8 mouse cellular contexts compared by ENCODE assay signal in the genomic region with DNA sequence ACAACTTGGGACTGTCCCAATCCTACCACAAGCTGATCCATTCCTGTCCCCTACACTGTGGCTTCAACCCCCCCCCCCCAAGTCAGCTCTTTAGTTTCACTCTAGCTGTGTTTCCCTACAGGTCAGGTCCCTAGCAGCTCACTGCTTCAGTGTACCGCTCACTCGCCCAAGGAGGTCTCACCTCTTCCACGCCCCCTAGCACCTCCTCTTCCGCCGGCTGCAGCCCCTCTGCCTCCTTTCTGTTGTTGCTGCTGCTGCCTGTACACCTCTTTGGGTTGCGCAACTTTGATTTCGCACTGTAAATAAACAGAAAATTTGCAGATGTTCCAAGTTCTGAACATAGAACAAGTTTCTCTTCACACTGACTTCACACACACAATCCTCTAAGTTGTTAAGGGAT. TPM values are rescaled to one million over a fixed set of nuclear protein-coding genes. Genes with fewer than 3 reads are reported as not detected.
DNase-seq lines count a peak whose midpoint lies in the region; ATAC-seq and TF ChIP-seq lines count a peak whose summit lies in the region.

No protein-coding gene starts in this region.

- WGBS in hindbrain, embryonic 11.5 days = 33% methylated on average over 7 of the region's 7 CpGs
- 6% methylated on average over 7 of the region's 7 CpGs for WGBS in lung, embryonic 16.5 days
- 30% methylated on average over 7 of the region's 7 CpGs for WGBS in thymus, adult 2 months

- H3K4me1 ChIP-seq in ES-E14 (ENCODE audit: control insufficient read depth in 2 of 2, insufficient read depth in 2 of 2, low read length in 2 of 2, poor library complexity in 1 of 2) = peaks cover 3 to 4% of the 10 kb centered on the region in 2 experiments; a peak in 1 of 4 replicates
- H3K4me1 ChIP-seq in hindbrain, embryonic 11.5 days (replicated peaks; ENCODE audit: control insufficient read depth, insufficient read depth, low read length) = peaks cover 2% of the 10 kb centered on the region
- H3K4me1 ChIP-seq in lung, embryonic 16.5 days (replicated peaks; ENCODE audit: control insufficient read depth, insufficient read depth, low read length) = peaks cover 23% of the 10 kb centered on the region
- H3K4me1 ChIP-seq in thymus, adult 2 months (replicated peaks; ENCODE audit: control insufficient read depth, insufficient read depth, low read length) = peaks cover 6% of the 10 kb centered on the region

- in situ Hi-C loops in ES-E14 (cut with MboI; ENCODE audit: low sequenced_read_pairs in 2 of 2, unreplicated experiment in 2 of 2) = no loop called here

- TF ChIP-seq CTCF in thymus, adult 2 months (IDR thresholded peaks at IDR 0.05; ENCODE audit: borderline replicate concordance, control insufficient read depth, extremely low read depth, insufficient read depth, low read length, poor library complexity) = no peak

- DNase-seq in adrenal gland, postnatal 14 days = peak; percentile 41
- DNase-seq in adrenal gland, postnatal 4 days (ENCODE audit: low spot score in 2 of 2) = no peak
- no peak for DNase-seq in ES-E14 (ENCODE audit: low read depth, low spot score)
- peak; percentile 38 for DNase-seq in hindbrain, embryonic 11.5 days (ENCODE audit: low spot score)
- DNase-seq in thymus, adult 2 months = peak; percentile 41
- no peak for DNase-seq in layer of hippocampus, postnatal 10 days (ENCODE audit: low spot score in 2 of 2)
- no peak for DNase-seq in cerebellum, adult 18-20 months

- no peaks in the 10 kb centered on the region for H3K9me3 ChIP-seq in ES-E14 (ENCODE audit: control insufficient read depth, insufficient read depth, low read depth, low read length)
- H3K9me3 ChIP-seq in hindbrain, embryonic 11.5 days (ENCODE audit: control insufficient read depth, low read length) = no peaks in the 10 kb centered on the region
- no peaks in the 10 kb centered on the region for H3K9me3 ChIP-seq in lung, embryonic 16.5 days (ENCODE audit: control insufficient read depth, low read length)

- peak overlapping the region; percentile 33; the same call in 1 of the 2 replicates for H3K9ac ChIP-seq in ES-E14 (ENCODE audit: insufficient read depth, low read depth, low read length, poor library complexity, severe bottlenecking)
- H3K9ac ChIP-seq in hindbrain, embryonic 11.5 days (ENCODE audit: low read depth, low read length) = no peak overlapping the region
- peak overlapping the region; percentile 57 for H3K9ac ChIP-seq in lung, embryonic 16.5 days (ENCODE audit: low read length)

- no peak overlapping the region for H3K27ac ChIP-seq in ES-E14 (ENCODE audit: insufficient read depth, low read depth, low read length, poor library complexity, severe bottlenecking)
- no peak overlapping the region for H3K27ac ChIP-seq in hindbrain, embryonic 11.5 days (ENCODE audit: low read depth, low read length)
- no peak overlapping the region for H3K27ac ChIP-seq in lung, embryonic 16.5 days (ENCODE audit: low read length)
- H3K27ac ChIP-seq in thymus, adult 2 months (ENCODE audit: control insufficient read depth, insufficient read depth, low read length) = no peak overlapping the region

- no peak for TF ChIP-seq POLR2A in thymus, adult 2 months (IDR thresholded peaks at IDR 0.05; ENCODE audit: control insufficient read depth, extremely low read depth, insufficient read depth, low read length, poor library complexity)

- H3K4me2 ChIP-seq in hindbrain, embryonic 11.5 days (replicated peaks; ENCODE audit: low read depth, low read length) = peak overlapping the region; percentile 91
- H3K4me2 ChIP-seq in lung, embryonic 16.5 days (ENCODE audit: low read depth, low read length) = peak overlapping the region; percentile 98

- no peaks in the 10 kb centered on the region for H3K27me3 ChIP-seq in hindbrain, embryonic 11.5 days (ENCODE audit: control insufficient read depth, insufficient read depth, low read length)
- no peaks in the 10 kb centered on the region for H3K27me3 ChIP-seq in lung, embryonic 16.5 days (ENCODE audit: control insufficient read depth, insufficient read depth, low read depth, low read length)
- no peaks in the 10 kb centered on the region for H3K27me3 ChIP-seq in thymus, adult 2 months (ENCODE audit: control insufficient read depth, insufficient read depth, low read length)

- peak overlapping the region; percentile 89 to 96 for H3K4me3 ChIP-seq in ES-E14 (ENCODE audit: insufficient read depth in 1 of 2, low read depth in 1 of 2, low read length in 2 of 2, poor library complexity in 1 of 2, severe bottlenecking in 1 of 2)
- H3K4me3 ChIP-seq in hindbrain, embryonic 11.5 days (ENCODE audit: low read depth, low read length) = peak overlapping the region; percentile 97
- peak overlapping the region; percentile 93 for H3K4me3 ChIP-seq in lung, embryonic 16.5 days (ENCODE audit: low read length)
- H3K4me3 ChIP-seq in thymus, adult 2 months (ENCODE audit: control insufficient read depth, insufficient read depth, low read length) = no peak overlapping the region

- peaks cover 31% of the 10 kb centered on the region for H3K36me3 ChIP-seq in ES-E14 (ENCODE audit: control insufficient read depth, insufficient read depth, low read length, poor library complexity, severe bottlenecking)
- peaks cover 13% of the 10 kb centered on the region; the same call in 1 of the 2 replicates for H3K36me3 ChIP-seq in hindbrain, embryonic 11.5 days (ENCODE audit: control insufficient read depth, insufficient read depth, low read length)
- H3K36me3 ChIP-seq in lung, embryonic 16.5 days (ENCODE audit: control insufficient read depth, insufficient read depth, low read length) = peaks cover 37% of the 10 kb centered on the region
- peaks cover 39% of the 10 kb centered on the region for H3K36me3 ChIP-seq in thymus, adult 2 months (ENCODE audit: control insufficient read depth, insufficient read depth, low read length)

- no peak for ATAC-seq in hindbrain, embryonic 11.5 days (ENCODE audit: low FRiP score)
- no peak for ATAC-seq in lung, embryonic 16.5 days (ENCODE audit: low read depth)

TF ChIP-seq in ES-E14, 5 proteins besides CTCF, POLR2A, EP300 and RAD21:
- no peak for TF ChIP-seq CHD2 (IDR thresholded peaks at IDR 0.05; ENCODE audit: low read depth, low read length)

RNA-seq across cellular contexts. Expression of gene Hnrnpdl, which starts 2.8 kb away (rescaled TPM):
- total RNA-seq in adrenal gland, postnatal 14 days (2021) = 110 and 137 TPM in 2 replicates
- 100 to 1,000 TPM; 223 to 234 TPM for total RNA-seq in adrenal gland, postnatal 4 days (2021)
- total RNA-seq in ES-E14 (2012; rRNA removed) = 177 and 184 TPM in 2 replicates
- 268 and 286 TPM in 2 replicates for polyA plus RNA-seq in hindbrain, embryonic 11.5 days (2014; fragmentation: Nextera tagmentation; extraction: Ambion mirVana)
- polyA plus RNA-seq in lung, embryonic 16.5 days (2015; fragmentation: Nextera tagmentation; extraction: Ambion mirVana) = 127 and 132 TPM in 2 replicates
- polyA plus RNA-seq in thymus, adult 2 months (2012; rRNA removed) = 142 and 148 TPM in 2 replicates
- total RNA-seq in layer of hippocampus, postnatal 10 days (2021) = 100 to 1,000 TPM; 200 to 236 TPM

RNA-seq across cellular contexts. Expression of gene Enoph1, which starts 3.1 kb away (rescaled TPM):
- 25.3 and 29.6 TPM in 2 replicates for total RNA-seq in adrenal gland, postnatal 14 days (2021)
- 10 to 100 TPM; 41.5 to 42.1 TPM for total RNA-seq in adrenal gland, postnatal 4 days (2021)
- total RNA-seq in ES-E14 (2012; rRNA removed) = 81.5 and 88.8 TPM in 2 replicates
- polyA plus RNA-seq in hindbrain, embryonic 11.5 days (2014; fragmentation: Nextera tagmentation; extraction: Ambion mirVana) = 47.6 and 48.8 TPM in 2 replicates
- 44.6 and 48.7 TPM in 2 replicates for polyA plus RNA-seq in lung, embryonic 16.5 days (2015; fragmentation: Nextera tagmentation; extraction: Ambion mirVana)
- 34.2 and 46.3 TPM in 2 replicates for polyA plus RNA-seq in thymus, adult 2 months (2012; rRNA removed)
- total RNA-seq in layer of hippocampus, postnatal 10 days (2021) = 10 to 100 TPM; 54.4 to 58.7 TPM

RNA-seq across cellular contexts. Expression of gene 4930524J08Rik, which starts 57.8 kb away (rescaled TPM):
- total RNA-seq in adrenal gland, postnatal 14 days (2021) = 3.1 and 4.1 TPM in 2 replicates
- total RNA-seq in adrenal gland, postnatal 4 days (2021) = 1 to 10 TPM; 4.1 to 6.4 TPM
- total RNA-seq in ES-E14 (2012; rRNA removed) = 1.1 and 3.3 TPM in 2 replicates
- polyA plus RNA-seq in hindbrain, embryonic 11.5 days (2014; fragmentation: Nextera tagmentation; extraction: Ambion mirVana) = 2.7 and 3.6 TPM in 2 replicates
- polyA plus RNA-seq in lung, embryonic 16.5 days (2015; fragmentation: Nextera tagmentation; extraction: Ambion mirVana) = 1.7 TPM in 2 replicates
- polyA plus RNA-seq in thymus, adult 2 months (2012; rRNA removed) = 3.9 and 5.6 TPM in 2 replicates
- total RNA-seq in layer of hippocampus, postnatal 10 days (2021) = 1 to 10 TPM; 2.0 to 2.3 TPM

RNA-seq across cellular contexts. Expression of gene Hnrnpd, which starts 57.9 kb away (rescaled TPM):
- total RNA-seq in adrenal gland, postnatal 14 days (2021) = 175 and 223 TPM in 2 replicates
- 100 to 1,000 TPM; 340 to 341 TPM for total RNA-seq in adrenal gland, postnatal 4 days (2021)
- total RNA-seq in ES-E14 (2012; rRNA removed) = 50.8 and 92.4 TPM in 2 replicates
- 253 and 281 TPM in 2 replicates for polyA plus RNA-seq in hindbrain, embryonic 11.5 days (2014; fragmentation: Nextera tagmentation; extraction: Ambion mirVana)
- 44.0 and 52.8 TPM in 2 replicates for polyA plus RNA-seq in lung, embryonic 16.5 days (2015; fragmentation: Nextera tagmentation; extraction: Ambion mirVana)
- 62.6 and 93.5 TPM in 2 replicates for polyA plus RNA-seq in thymus, adult 2 months (2012; rRNA removed)
- 100 to 1,000 TPM; 279 to 297 TPM for total RNA-seq in layer of hippocampus, postnatal 10 days (2021)

Comparison
In these comparisons a context has a peak if more than half of its experiments do, and no peak if none do; other contexts are left out.
1. DNase-seq: peak in adrenal gland, postnatal 14 days (single experiment), hindbrain, embryonic 11.5 days (single experiment) and thymus, adult 2 months (single experiment); none in adrenal gland, postnatal 4 days (0 of 2), ES-E14 (single experiment), layer of hippocampus, postnatal 10 days (0 of 2) and cerebellum, adult 18-20 months (0 of 2).